9 mouse cellular contexts compared by ENCODE assay signal in the genomic region with DNA sequence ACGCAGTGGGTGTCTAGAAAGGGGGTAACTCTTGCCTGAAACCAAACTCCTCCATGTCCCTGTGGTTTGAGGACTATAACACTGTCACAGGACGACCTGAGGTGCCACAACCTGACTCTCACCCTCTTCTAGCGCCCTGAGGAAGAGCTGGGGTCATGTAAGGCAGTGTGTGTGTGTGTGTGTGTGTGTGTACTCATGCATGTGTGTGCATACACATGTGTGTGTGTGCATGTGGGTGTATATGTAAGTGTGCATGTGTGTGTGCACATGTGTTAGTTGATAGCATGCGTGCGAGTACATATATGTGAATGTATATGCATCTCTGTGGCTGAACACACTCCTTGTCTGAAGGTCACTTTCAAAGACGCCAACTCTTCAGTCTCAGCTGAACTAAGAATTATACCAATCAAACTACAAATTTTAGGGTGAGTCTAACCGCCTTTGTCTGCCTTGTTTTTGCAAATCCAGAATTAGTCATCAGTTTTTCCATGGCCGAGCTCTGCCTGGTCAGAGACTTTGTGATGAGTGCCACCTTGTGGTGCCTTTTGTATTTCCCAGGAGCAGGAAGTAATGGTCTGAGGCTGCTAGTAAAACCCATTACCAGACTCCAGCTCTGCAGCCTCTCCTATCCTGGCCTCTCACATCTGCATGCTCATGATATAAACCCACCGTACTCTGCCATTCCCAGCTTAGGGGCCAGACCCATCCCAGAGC. TPM values are rescaled to one million over a fixed set of nuclear protein-coding genes. Genes with fewer than 3 reads are reported as not detected.
A peak's percentile ranks its signal among the peaks of the same experiment; 100 is the strongest.
DNase-seq lines count a peak whose midpoint lies in the region; ATAC-seq and TF ChIP-seq lines count a peak whose summit lies in the region.
"Had no signal": no experiment of that assay in that cellular context is flagged by ENCODE, and none has a peak within 500 bp of the region (broad histone marks: within the 10 kb centered on the region; RNA-seq: fewer than 3 reads in every experiment).

No protein-coding gene starts in this region.

- TF ChIP-seq CTCF in bone marrow, adult 2 months (IDR thresholded peaks at IDR 0.05; ENCODE audit: control insufficient read depth, insufficient read depth, low read length), result peak; percentile 23; the same call in 1 of the 2 replicates
- no peak for TF ChIP-seq CTCF in thymus, adult 2 months (IDR thresholded peaks at IDR 0.05; ENCODE audit: borderline replicate concordance, control insufficient read depth, extremely low read depth, insufficient read depth, low read length, poor library complexity)

- no peak for TF ChIP-seq POLR2A in bone marrow, adult 2 months (IDR thresholded peaks at IDR 0.05; ENCODE audit: borderline replicate concordance, control insufficient read depth, low read depth, low read length)
- no peak for TF ChIP-seq POLR2A in thymus, adult 2 months (IDR thresholded peaks at IDR 0.05; ENCODE audit: control insufficient read depth, extremely low read depth, insufficient read depth, low read length, poor library complexity)

- peak; percentile 21 for DNase-seq in CD4-positive helper T cell, adult 2 months (ENCODE audit: low read depth, low spot score)
- peak; percentile 75 for DNase-seq in fibroblast of lung, adult 2 months (ENCODE audit: low read depth)
- DNase-seq in kidney, postnatal 14 days, result peak; percentile 89
- peak; percentile 26 for DNase-seq in liver, embryonic 13.5 days
- peak; percentile 49 for DNase-seq in ovary, adult 18-20 months (ENCODE audit: low spot score)
- DNase-seq in thymus, adult 2 months, result peak; percentile 42

- H3K9me3 ChIP-seq in heart, embryonic 13.5 days, result no peaks in the 10 kb centered on the region
- no peaks in the 10 kb centered on the region for H3K9me3 ChIP-seq in liver, embryonic 13.5 days (replicated peaks)
- H3K9me3 ChIP-seq: embryonic facial prominence, embryonic 13.5 days had no signal

- no peak overlapping the region for H3K4me2 ChIP-seq in heart, embryonic 13.5 days
- H3K4me2 ChIP-seq in liver, embryonic 13.5 days, result no peak overlapping the region
- H3K4me2 ChIP-seq: embryonic facial prominence, embryonic 13.5 days had no signal

- no peak overlapping the region for H3K27ac ChIP-seq in bone marrow, adult 2 months (ENCODE audit: control insufficient read depth, insufficient read depth, low read depth, low read length, poor library complexity)
- 0 out of 2 replicates have a peak overlapping the region, but pooled peaks have one; percentile 40 for H3K27ac ChIP-seq in heart, embryonic 13.5 days (replicated peaks)
- no peak overlapping the region for H3K27ac ChIP-seq in liver, embryonic 13.5 days
- H3K27ac ChIP-seq in thymus, adult 2 months (ENCODE audit: control insufficient read depth, insufficient read depth, low read length), result no peak overlapping the region
- H3K27ac ChIP-seq: embryonic facial prominence, embryonic 13.5 days had no signal

- no peaks in the 10 kb centered on the region for H3K36me3 ChIP-seq in heart, embryonic 13.5 days
- H3K36me3 ChIP-seq in liver, embryonic 13.5 days, result no peaks in the 10 kb centered on the region
- no peaks in the 10 kb centered on the region for H3K36me3 ChIP-seq in thymus, adult 2 months (ENCODE audit: control insufficient read depth, insufficient read depth, low read length)
- H3K36me3 ChIP-seq: embryonic facial prominence, embryonic 13.5 days had no signal

- 53% methylated on average over 9 of the region's 9 CpGs for WGBS in bone marrow, adult 2 months
- 60% methylated on average over 9 of the region's 9 CpGs for WGBS in heart, embryonic 13.5 days
- WGBS in liver, embryonic 13.5 days (ENCODE audit: insufficient replicate concordance), result 42% methylated on average over 9 of the region's 9 CpGs
- WGBS in thymus, adult 2 months, result 59% methylated on average over 9 of the region's 9 CpGs

- no peaks in the 10 kb centered on the region for H3K4me1 ChIP-seq in bone marrow, adult 2 months (ENCODE audit: control insufficient read depth, insufficient read depth, low read length)
- H3K4me1 ChIP-seq in heart, embryonic 13.5 days, result peaks cover 23% of the 10 kb centered on the region
- H3K4me1 ChIP-seq in liver, embryonic 13.5 days (replicated peaks), result 0 out of 2 replicates have a peak, but pooled peaks cover 8% of the 10 kb centered on the region
- H3K4me1 ChIP-seq in thymus, adult 2 months (replicated peaks; ENCODE audit: control insufficient read depth, insufficient read depth, low read length), result no peaks in the 10 kb centered on the region

- no peak for ATAC-seq in heart, embryonic 13.5 days (ENCODE audit: extremely low read depth, insufficient number of reproducible peaks, low FRiP score, low TSS enrichment)
- ATAC-seq in liver, embryonic 13.5 days (ENCODE audit: low read depth), result no peak

- no peak overlapping the region for H3K4me3 ChIP-seq in bone marrow, adult 2 months (replicated peaks; ENCODE audit: control insufficient read depth, low read depth, low read length)
- no peak overlapping the region for H3K4me3 ChIP-seq in heart, embryonic 13.5 days
- no peak overlapping the region for H3K4me3 ChIP-seq in liver, embryonic 13.5 days (replicated peaks)
- no peak overlapping the region for H3K4me3 ChIP-seq in thymus, adult 2 months (ENCODE audit: control insufficient read depth, insufficient read depth, low read length)
- H3K4me3 ChIP-seq: embryonic facial prominence, embryonic 13.5 days had no signal

- H3K27me3 ChIP-seq in heart, embryonic 13.5 days (replicated peaks), result peaks cover 4% of the 10 kb centered on the region
- H3K27me3 ChIP-seq in liver, embryonic 13.5 days, result no peaks in the 10 kb centered on the region
- H3K27me3 ChIP-seq in thymus, adult 2 months (ENCODE audit: control insufficient read depth, insufficient read depth, low read length), result no peaks in the 10 kb centered on the region

- peak overlapping the region; percentile 37 for H3K9ac ChIP-seq in heart, embryonic 13.5 days
- H3K9ac ChIP-seq in liver, embryonic 13.5 days, result no peak overlapping the region
- H3K9ac ChIP-seq: embryonic facial prominence, embryonic 13.5 days had no signal

RNA-seq across cellular contexts. Expression of a gene that starts 14.6 kb away (rescaled TPM):
- 21.4 and 41.7 TPM in 2 replicates for polyA plus RNA-seq in bone marrow, adult 2 months (2011; ENCODE audit: insufficient read depth, insufficient read length, low replicate concordance, missing spikeins)
- 108 and 121 TPM in 2 replicates for polyA plus RNA-seq in heart, embryonic 13.5 days (2015; fragmentation: Nextera tagmentation; extraction: Ambion mirVana)
- polyA plus RNA-seq in liver, embryonic 13.5 days (2015; fragmentation: Nextera tagmentation; extraction: Ambion mirVana), result 65.4 and 67.4 TPM in 2 replicates
- 65.1 and 80.9 TPM in 2 replicates for polyA plus RNA-seq in thymus, adult 2 months (2012; rRNA removed)

Comparison
In these comparisons a context has a peak if more than half of its experiments do, and no peak if none do; other contexts are left out.
1. DNase-seq: peak in every context shown above with its lines; median percentile 89 in kidney, postnatal 14 days; 75 in fibroblast of lung, adult 2 months; 49 in ovary, adult 18-20 months; 42 in thymus, adult 2 months; 26 in liver, embryonic 13.5 days; 21 in CD4-positive helper T cell, adult 2 months.